Mouse (Mus musculus) neural tube, embryonic 12.5 days (tissue): ENCODE results near the gene Pdzrn3. TPM values are rescaled to one million over a fixed set of nuclear protein-coding genes. Genes with fewer than 3 reads are reported as not detected.
A peak's percentile ranks its signal among the peaks of the same experiment; 100 is the strongest.

Experiments used
- ATAC-seq: fragments of 200-750 bp; cut with Nextera tagmentation; 2 replicates; pipeline ENCODE4 v1.8.0; 2017; ENCODE audit warnings: low read depth, mild to moderate bottlenecking, moderate TSS enrichment, moderate library complexity; ENCODE audit not compliant: low FRiP score
- H3K27ac ChIP-seq: fragments of 300-500 bp; sonication (generic); 2 replicates; pipeline ENCODE4 v1.5.1; 2016
- H3K27me3 ChIP-seq: fragments of 300-500 bp; sonication (generic); replicated peaks from 2 replicates; pipeline ENCODE4 v1.6.1; 2016; ENCODE audit warnings: mild to moderate bottlenecking
- H3K36me3 ChIP-seq: fragments of 300-500 bp; sonication (generic); 2 replicates; pipeline ENCODE4 v1.6.1; 2016; ENCODE audit warnings: mild to moderate bottlenecking
- H3K4me1 ChIP-seq: fragments of 300-500 bp; sonication (generic); 2 replicates; pipeline ENCODE4 v1.6.1; 2016
- H3K4me2 ChIP-seq: fragments of 300-500 bp; sonication (generic); replicated peaks from 2 replicates; pipeline ENCODE4 v1.6.1; 2016; ENCODE audit warnings: mild to moderate bottlenecking
- H3K4me3 ChIP-seq: fragments of 300-500 bp; sonication (generic); 2 replicates; pipeline ENCODE4 v1.5.1; 2016
- H3K9ac ChIP-seq: fragments of 300-500 bp; sonication (generic); 2 replicates; pipeline ENCODE4 v1.6.1; 2016; ENCODE audit warnings: mild to moderate bottlenecking
- H3K9me3 ChIP-seq: fragments of 300-500 bp; sonication (generic); 2 replicates; pipeline ENCODE4 v1.6.1; 2016; ENCODE audit warnings: mild to moderate bottlenecking
- WGBS: fragments of 180-500 bp; shearing (Covaris S2); methylation state at CpG from one replicate; pipeline ENCODE4 v1.1.7; 2016; 5-methylcytosine and 5-hydroxymethylcytosine counted together
- polyA plus RNA-seq: library from polyadenylated mRNA; unstranded; fragments of >200 nt; fragmentation: Nextera tagmentation; extraction: Ambion mirVana; gene quantifications from 2 replicates; pipeline ENCODE4 v1.2.1, GENCODE M21; 2016

The Pdzrn3 gene
- polyA plus RNA-seq, 1 experiment from 2014 or later, result 25.4 TPM

GRCm38 (mm10) chr6:101261513-101261912 lies 116.2 kb downstream of the Pdzrn3 start:
- no peak overlapping the region for H3K4me2 ChIP-seq
- peaks cover 26% of the 10 kb centered on the region for H3K4me1 ChIP-seq
- 2% methylated on average over 4 of the region's 4 CpGs for WGBS
- H3K4me3 ChIP-seq, result no peak overlapping the region
- no peaks in the 10 kb centered on the region for H3K9me3 ChIP-seq
- H3K9ac ChIP-seq, result no peak overlapping the region
- H3K27me3 ChIP-seq, result no peaks in the 10 kb centered on the region
- no peak overlapping the region for H3K27ac ChIP-seq
- no peak for ATAC-seq
- no peaks in the 10 kb centered on the region for H3K36me3 ChIP-seq

- Histone ChIP-seq H3K4me2 (no peak overlapping the region), H3K9me3 (no peaks in the 10 kb centered on the region), H3K4me1 (peaks cover 26% of the 10 kb centered on the region), H3K9ac (no peak overlapping the region), H3K27me3 (no peaks in the 10 kb centered on the region), H3K36me3 (no peaks in the 10 kb centered on the region), H3K4me3 (no peak overlapping the region), H3K27ac (no peak overlapping the region)
- 90% methylated on average over 5 of the region's 5 CpGs for WGBS
- ATAC-seq, result no peak
Measured at GRCm38 (mm10) chr6:101259411-101259810, 118.3 kb downstream of the Pdzrn3 start.

- Histone ChIP-seq H3K27me3 (no peaks in the 10 kb centered on the region), H3K4me2 (no peak overlapping the region), H3K36me3 (no peaks in the 10 kb centered on the region), H3K9me3 (no peaks in the 10 kb centered on the region), H3K4me3 (no peak overlapping the region), H3K9ac (no peak overlapping the region), H3K27ac (no peak overlapping the region), H3K4me1 (peaks cover 18% of the 10 kb centered on the region)
- 91% methylated on average over 6 of the region's 6 CpGs for WGBS
- no peak for ATAC-seq
Measured at GRCm38 (mm10) chr6:101257418-101257817, 120.3 kb downstream of the Pdzrn3 start.

- H3K9ac ChIP-seq, result no peak overlapping the region
- no peak for ATAC-seq
- no peaks in the 10 kb centered on the region for H3K27me3 ChIP-seq
- WGBS, result 9% methylated on average over 4 of the region's 4 CpGs
- H3K4me3 ChIP-seq, result no peak overlapping the region
- no peak overlapping the region for H3K27ac ChIP-seq
- no peaks in the 10 kb centered on the region for H3K36me3 ChIP-seq
- no peak overlapping the region for H3K4me2 ChIP-seq
- H3K9me3 ChIP-seq, result no peaks in the 10 kb centered on the region
- peaks cover 40% of the 10 kb centered on the region for H3K4me1 ChIP-seq
Measured at GRCm38 (mm10) chr6:101254652-101255051, 123.0 kb downstream of the Pdzrn3 start.

- Histone ChIP-seq H3K27ac (no peak overlapping the region), H3K4me1 (peaks cover 44% of the 10 kb centered on the region), H3K4me2 (no peak overlapping the region), H3K27me3 (no peaks in the 10 kb centered on the region), H3K9ac (no peak overlapping the region), H3K4me3 (no peak overlapping the region), H3K9me3 (no peaks in the 10 kb centered on the region), H3K36me3 (no peaks in the 10 kb centered on the region)
- no peak for ATAC-seq
- 34% methylated on average over 12 of the region's 12 CpGs for WGBS
Measured at GRCm38 (mm10) chr6:101251916-101252603, 125.6 kb downstream of the Pdzrn3 start.

GRCm38 (mm10) chr6:101251160-101251559 lies 126.5 kb downstream of the Pdzrn3 start:
- Histone ChIP-seq H3K9ac (no peak overlapping the region), H3K4me2 (no peak overlapping the region), H3K27me3 (no peaks in the 10 kb centered on the region), H3K4me3 (no peak overlapping the region), H3K9me3 (no peaks in the 10 kb centered on the region), H3K27ac (no peak overlapping the region), H3K36me3 (no peaks in the 10 kb centered on the region), H3K4me1 (peaks cover 44% of the 10 kb centered on the region)
- ATAC-seq, result peak; percentile 48
- WGBS, result 23% methylated on average over 5 of the region's 5 CpGs

GRCm38 (mm10) chr6:101246137-101246536 lies 131.6 kb downstream of the Pdzrn3 start:
- WGBS, result 68% methylated on average over 4 of the region's 4 CpGs
- no peak overlapping the region for H3K9ac ChIP-seq
- H3K9me3 ChIP-seq, result no peaks in the 10 kb centered on the region
- H3K27ac ChIP-seq, result no peak overlapping the region
- no peak overlapping the region for H3K4me2 ChIP-seq
- peaks cover 17% of the 10 kb centered on the region for H3K4me1 ChIP-seq
- no peaks in the 10 kb centered on the region for H3K36me3 ChIP-seq
- no peaks in the 10 kb centered on the region for H3K27me3 ChIP-seq
- ATAC-seq, result no peak
- H3K4me3 ChIP-seq, result no peak overlapping the region

- Histone ChIP-seq H3K4me3 (no peak overlapping the region), H3K9me3 (no peaks in the 10 kb centered on the region), H3K4me2 (no peak overlapping the region), H3K4me1 (0 out of 2 replicates have a peak, but pooled peaks cover 5% of the 10 kb centered on the region), H3K27me3 (no peaks in the 10 kb centered on the region), H3K9ac (no peak overlapping the region), H3K27ac (no peak overlapping the region), H3K36me3 (no peaks in the 10 kb centered on the region)
- 82% methylated on average over 3 of the region's 3 CpGs for WGBS
- no peak for ATAC-seq
Measured at GRCm38 (mm10) chr6:101244355-101244754, 133.3 kb downstream of the Pdzrn3 start.

GRCm38 (mm10) chr6:101243189-101243815 lies 134.4 kb downstream of the Pdzrn3 start:
- H3K4me1 ChIP-seq, result 0 out of 2 replicates have a peak, but pooled peaks cover 5% of the 10 kb centered on the region
- no peak for ATAC-seq
- H3K27ac ChIP-seq, result no peak overlapping the region
- H3K4me2 ChIP-seq, result no peak overlapping the region
- H3K36me3 ChIP-seq, result no peaks in the 10 kb centered on the region
- H3K4me3 ChIP-seq, result no peak overlapping the region
- no peaks in the 10 kb centered on the region for H3K27me3 ChIP-seq
- no peak overlapping the region for H3K9ac ChIP-seq
- 81% methylated on average over 7 of the region's 7 CpGs for WGBS
- no peaks in the 10 kb centered on the region for H3K9me3 ChIP-seq

- no peak for ATAC-seq
- WGBS, result 16% methylated on average over 5 of the region's 5 CpGs
Measured at GRCm38 (mm10) chr6:101236641-101237246, 141.0 kb downstream of the Pdzrn3 start.

GRCm38 (mm10) chr6:101236230-101236629 lies 141.5 kb downstream of the Pdzrn3 start:
- H3K9ac ChIP-seq, result no peak overlapping the region
- no peak overlapping the region for H3K4me2 ChIP-seq
- no peak overlapping the region for H3K4me3 ChIP-seq
- H3K36me3 ChIP-seq, result no peaks in the 10 kb centered on the region
- no peak overlapping the region for H3K27ac ChIP-seq
- WGBS, result 30% methylated on average over 7 of the region's 7 CpGs
- ATAC-seq, result no peak
- H3K9me3 ChIP-seq, result no peaks in the 10 kb centered on the region
- no peaks in the 10 kb centered on the region for H3K27me3 ChIP-seq
- peaks cover 34% of the 10 kb centered on the region for H3K4me1 ChIP-seq

More at GRCm38 (mm10) chr6:101236641-101237246, 141.0 kb downstream of the Pdzrn3 start:
- H3K4me3 ChIP-seq, result no peak overlapping the region
- H3K4me2 ChIP-seq, result no peak overlapping the region; the same call in 1 of the 2 replicates
- H3K9me3 ChIP-seq, result no peaks in the 10 kb centered on the region
- 0 out of 2 replicates have a peak overlapping the region, but pooled peaks have one; percentile 26 for H3K27ac ChIP-seq
- H3K27me3 ChIP-seq, result no peaks in the 10 kb centered on the region
- no peaks in the 10 kb centered on the region for H3K36me3 ChIP-seq
- peaks cover 34% of the 10 kb centered on the region for H3K4me1 ChIP-seq
- H3K9ac ChIP-seq, result no peak overlapping the region

GRCm38 (mm10) chr6:101234349-101234748 lies 143.3 kb downstream of the Pdzrn3 start:
- H3K4me2 ChIP-seq, result no peak overlapping the region
- H3K4me3 ChIP-seq, result no peak overlapping the region
- peaks cover 34% of the 10 kb centered on the region for H3K4me1 ChIP-seq
- ATAC-seq, result peak; percentile 15
- no peak overlapping the region for H3K27ac ChIP-seq
- H3K9me3 ChIP-seq, result no peaks in the 10 kb centered on the region
- 8% methylated on average over 10 of the region's 10 CpGs for WGBS
- no peak overlapping the region for H3K9ac ChIP-seq
- no peaks in the 10 kb centered on the region for H3K36me3 ChIP-seq
- no peaks in the 10 kb centered on the region for H3K27me3 ChIP-seq
